Mouse (Mus musculus): Measurements from ENCODE around the gene Arpc5.
"Not testable (repeated sequence)": the region's sequence is repeated elsewhere in the genome, so short reads cannot be mapped to it uniquely, and the experiment has no call there.

The Arpc5 gene

DNA sequence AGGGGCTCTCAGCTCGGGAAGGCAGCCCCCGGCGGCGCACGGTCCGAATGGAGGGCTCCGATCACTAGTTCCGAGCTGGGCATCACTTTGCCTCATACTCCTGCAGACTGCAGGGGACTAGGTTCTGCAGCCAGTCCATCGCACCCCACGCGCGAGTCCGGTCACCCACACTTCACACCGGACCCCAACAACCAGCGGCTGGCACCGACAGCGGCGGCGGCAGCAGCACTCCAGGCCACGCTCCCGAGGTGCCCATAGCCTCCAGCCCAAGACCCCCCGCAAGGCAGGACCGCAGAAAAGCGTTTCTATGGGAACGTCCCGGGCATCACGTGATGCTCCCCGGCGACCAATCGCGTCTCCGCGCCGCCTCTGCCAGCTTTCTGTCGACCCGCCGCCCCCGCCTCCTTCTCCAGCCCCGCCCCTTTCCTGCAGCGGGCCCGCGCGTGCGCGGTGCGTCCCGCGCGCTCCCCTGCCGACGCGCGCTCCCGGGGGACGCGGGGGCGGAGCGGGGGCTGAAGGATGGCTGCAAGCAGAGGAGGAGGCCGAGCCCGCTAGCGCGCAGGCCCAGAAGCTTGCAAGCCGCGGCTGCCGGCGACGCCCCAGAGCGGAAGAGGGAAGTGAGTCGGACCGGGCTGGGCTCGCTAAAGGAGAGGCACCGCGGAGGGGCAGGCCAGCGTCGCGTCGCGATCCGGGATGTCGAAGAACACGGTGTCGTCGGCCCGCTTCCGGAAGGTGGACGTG lies at the start of gene Arpc5, which contains the start of gene Rgl1:
Gene Arpc5 (plus strand): TSS at position 511 of the 741 bp plus-strand sequence.
Gene Rgl1 (minus strand): TSS at position 320 of the 741 bp plus-strand sequence.
- DNase-seq = peak; percentile 96

DNA sequence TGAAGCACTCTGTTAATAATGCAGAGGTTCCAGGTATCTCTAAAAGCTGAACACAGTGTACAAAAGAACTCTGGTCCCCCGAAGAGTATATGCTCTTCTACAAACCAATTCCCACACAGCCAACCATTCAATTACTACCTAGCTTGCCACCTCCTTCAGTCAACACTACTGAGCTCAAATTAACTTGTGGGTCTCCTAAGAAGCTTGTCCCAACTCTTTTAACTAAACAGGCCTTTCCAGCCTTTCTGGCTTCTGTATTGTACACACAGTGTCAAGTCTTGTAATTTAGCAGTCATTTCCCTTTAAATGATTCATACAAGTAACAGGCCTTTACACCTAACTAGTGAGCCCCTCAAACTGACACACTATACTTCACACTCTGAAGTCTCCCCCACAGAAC lies 49.0 kb upstream of the Arpc5 start:
- no peak for DNase-seq

DNA sequence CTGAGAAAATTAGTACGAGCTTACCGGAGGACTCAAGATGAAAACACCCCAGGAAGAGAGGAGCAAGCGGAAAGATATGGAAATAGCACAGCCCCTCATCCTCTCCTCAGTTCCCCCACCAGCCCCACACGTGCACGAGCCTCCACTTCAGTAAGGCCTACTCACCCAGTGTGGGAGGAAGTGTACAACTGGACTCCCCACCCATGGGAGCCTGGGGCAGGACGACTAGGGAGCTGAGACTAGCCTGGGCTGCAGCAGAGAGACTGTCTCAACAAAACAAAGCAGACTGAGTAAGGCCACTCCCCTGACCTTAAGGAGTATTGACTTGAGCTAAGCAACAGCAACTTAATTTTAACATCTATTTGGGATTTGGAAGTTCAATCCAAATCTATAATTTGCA lies 48.1 kb upstream of the Arpc5 start:
- DNase-seq = no peak

DNA sequence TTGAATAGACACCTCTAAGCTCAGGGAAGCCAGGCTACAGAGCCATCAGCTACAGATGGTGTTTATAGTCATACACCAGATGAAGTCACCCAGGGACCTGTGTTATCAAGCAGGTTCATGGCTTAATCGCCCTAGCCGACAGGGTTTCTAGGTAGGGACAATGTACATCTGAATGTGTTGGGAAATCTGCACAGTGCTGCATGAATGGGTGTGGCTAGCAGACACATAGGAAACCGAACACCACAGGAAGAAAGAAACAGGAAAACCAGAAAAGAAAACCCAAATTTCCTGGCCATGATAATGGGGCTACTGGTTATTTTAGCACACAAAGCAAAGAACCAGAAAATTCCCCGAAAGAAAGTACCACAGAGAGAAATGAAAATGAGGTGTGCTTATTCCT lies 45.4 kb upstream of the Arpc5 start:
- no peak for DNase-seq

DNA sequence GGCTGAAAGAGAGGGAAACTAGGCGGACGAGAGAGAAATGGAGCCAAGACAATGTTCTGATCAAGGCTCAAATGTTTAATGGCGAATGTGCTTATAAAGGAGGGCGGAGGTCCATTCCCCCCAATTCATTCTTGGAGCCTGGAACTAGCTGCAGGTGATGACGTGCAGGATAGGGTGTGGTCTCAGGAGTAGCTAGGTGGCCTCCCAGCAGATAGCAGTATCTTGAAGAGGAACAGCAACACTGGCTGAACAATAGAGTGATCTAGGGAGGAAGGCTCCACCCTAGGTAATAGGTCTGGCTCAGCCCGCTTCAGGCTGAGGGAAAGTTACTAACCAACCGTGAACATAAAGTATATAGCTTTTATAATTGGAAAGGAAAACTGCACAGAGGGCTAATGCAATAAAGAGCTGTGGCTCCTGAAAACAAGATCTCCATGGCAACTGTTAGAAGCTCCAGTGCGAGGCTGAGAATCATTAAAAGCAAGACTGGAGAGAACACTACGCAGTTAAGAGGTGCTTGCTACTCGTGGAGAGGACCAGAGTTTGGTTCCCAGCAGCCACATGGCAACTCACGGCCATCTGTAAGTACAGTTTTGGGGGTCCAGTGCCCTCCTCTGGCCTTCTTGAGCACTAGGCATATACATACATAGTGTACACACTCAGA lies 44.7 kb upstream of the Arpc5 start:
- no peak for DNase-seq

DNA sequence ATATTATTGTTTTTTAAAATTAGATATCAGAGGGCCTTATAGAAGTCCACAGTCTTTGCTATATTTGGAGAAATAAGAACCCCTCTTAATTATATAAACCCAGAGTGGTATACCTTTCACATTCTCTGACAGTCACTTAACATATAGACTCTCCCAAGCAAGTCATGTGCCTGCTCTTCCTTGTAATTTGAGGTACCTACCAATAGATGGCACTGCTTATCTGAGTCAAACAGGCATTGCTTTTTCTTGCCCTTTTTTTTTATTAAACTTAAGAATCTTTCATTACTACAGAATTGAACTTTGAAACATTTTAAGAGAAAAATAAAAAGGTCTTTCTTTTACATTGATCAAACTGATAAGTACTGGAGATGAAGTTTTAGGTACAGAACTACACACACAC lies 42.1 kb upstream of the Arpc5 start:
- DNase-seq = no peak

DNA sequence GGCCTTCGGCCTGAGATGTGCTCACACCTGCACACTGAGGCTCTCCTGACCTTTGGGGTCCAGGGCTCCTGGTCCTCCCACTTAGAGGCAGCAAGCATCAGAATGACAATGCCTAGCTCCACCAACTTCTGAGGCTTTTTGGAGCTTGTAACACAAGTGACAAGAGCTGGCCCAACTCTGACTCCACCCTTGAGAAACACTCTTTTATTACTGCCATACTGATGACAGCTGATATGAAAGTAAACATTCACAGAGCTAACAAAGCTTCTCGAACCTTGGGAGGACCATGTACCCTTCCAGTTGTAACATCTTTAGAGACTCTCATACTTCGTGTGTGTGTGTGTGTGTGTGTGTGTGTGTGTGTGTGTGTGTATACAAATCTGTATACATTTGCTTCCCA lies 40.2 kb upstream of the Arpc5 start:
- no peak for DNase-seq

DNA sequence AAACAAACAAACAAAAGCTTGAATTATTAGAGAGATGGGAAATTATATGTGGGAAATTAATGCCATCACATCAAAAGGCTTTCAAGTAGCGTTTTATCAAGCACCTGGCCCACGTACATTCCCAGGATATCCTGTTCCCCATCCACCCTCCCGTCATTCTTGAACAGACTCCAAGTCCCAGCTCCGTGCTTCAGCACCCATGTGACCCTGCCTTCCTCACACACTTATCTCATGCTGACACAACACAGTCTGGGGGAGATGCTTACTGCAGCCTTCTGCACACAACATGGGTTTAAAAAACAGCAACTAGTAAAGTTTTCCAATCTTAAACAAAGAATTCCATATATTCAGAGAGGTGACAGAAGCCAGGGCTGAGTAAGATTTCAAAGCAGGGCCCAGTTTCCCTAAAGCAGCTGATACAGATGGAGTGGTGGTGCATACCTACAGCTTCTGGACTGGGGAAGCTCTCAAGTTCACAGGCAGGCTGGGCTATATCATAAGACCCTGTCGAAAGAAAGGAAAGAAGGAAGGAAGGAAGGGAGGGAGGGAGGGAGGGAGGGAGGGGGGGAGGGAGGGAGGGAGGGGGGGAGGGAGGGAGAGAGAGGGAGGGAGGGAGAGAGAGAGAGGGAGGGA lies 38.6 kb upstream of the Arpc5 start:
- DNase-seq = no peak

DNA sequence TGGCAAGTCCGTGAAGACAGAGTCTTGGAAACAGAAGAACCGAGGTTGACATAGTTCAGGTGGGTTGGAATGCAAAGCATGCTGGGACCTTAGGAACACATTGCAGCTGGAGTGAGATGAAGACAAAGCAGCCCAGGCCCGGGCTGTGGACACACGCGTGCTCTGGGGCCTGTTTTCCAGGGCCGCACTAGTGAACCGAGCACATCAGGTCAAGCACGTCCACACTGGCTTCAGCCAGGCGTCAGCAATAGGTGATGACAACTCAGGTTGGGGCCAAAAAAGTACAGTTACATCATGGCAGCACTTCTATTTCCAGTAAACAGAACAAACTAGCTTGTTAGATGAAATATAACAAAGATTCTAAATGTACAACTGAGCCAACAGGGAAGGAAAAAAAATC lies 27.5 kb upstream of the Arpc5 start:
- no peak for DNase-seq

DNA sequence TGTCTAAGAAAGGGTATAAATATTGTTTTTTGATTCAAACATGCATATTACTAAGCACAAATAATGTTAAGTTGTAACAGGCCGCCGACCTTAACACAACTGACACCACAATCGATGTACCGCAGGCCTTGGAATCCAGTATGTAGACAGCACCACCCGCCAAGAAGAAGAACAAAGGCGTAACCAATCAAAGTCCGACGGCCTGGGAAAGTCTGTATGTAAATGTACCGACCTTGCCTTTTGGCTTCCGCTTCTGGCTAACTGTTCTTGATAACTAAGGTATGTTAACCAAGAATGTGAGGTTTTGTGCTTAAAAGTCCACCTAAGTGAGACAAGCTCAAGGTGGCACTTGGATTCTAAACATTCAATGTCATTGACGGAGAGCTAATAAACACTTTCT lies 27.0 kb upstream of the Arpc5 start:
- DNase-seq = no peak

DNA sequence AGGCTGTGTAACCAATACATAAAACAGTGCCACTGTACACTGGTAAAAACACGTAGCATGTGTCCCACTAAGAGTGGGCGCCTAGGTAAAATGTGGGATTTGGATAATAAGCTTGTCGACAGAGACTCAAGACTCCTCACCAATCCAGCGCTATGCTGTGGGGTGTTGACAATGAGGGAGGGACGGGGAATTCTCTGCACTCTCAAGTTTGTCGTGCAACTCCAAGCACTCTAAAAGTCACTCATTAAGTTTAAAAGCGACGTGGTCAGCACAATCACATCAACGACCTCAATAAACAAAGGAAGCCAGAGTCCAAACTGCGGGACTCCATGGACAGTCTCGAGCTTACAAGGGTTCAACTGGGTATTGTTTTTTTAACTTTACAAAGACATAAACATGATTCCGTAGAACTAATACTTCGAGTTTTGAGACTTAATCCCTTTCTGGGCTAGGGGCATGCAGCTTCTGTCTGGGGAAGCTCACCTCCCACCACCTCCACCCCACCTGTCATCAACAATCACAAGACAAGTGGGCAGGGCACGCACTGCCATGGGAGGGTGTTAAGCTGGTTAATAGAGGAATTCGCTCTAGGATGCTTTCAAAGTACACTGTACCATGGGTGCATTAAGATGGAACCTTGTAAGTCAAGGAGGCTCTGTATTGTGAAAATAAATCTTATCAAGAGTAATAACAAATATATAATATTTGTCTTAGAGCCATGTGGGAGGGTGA lies 23.1 kb upstream of the Arpc5 start:
- DNase-seq = no peak

DNA sequence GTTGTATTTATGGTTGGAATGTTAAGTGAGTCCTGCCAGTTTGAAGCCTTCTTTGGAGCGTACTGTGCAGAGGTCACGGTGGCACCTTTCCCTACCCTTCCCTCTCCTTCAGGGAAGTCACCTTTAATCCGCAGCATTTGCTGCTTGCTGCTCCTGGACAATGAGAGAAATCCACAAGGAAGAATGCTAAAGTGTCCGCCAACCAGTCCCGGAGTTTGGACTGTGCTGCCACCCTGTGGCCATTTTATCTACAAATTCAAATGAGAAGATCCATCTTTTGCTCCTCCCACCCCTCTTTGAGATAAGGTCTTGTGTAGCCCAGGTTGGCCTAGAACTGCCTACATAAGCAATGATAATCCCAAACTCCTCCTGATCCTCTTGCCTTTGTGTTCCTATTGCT lies 19.9 kb upstream of the Arpc5 start:
- peak; percentile 65 for DNase-seq

DNA sequence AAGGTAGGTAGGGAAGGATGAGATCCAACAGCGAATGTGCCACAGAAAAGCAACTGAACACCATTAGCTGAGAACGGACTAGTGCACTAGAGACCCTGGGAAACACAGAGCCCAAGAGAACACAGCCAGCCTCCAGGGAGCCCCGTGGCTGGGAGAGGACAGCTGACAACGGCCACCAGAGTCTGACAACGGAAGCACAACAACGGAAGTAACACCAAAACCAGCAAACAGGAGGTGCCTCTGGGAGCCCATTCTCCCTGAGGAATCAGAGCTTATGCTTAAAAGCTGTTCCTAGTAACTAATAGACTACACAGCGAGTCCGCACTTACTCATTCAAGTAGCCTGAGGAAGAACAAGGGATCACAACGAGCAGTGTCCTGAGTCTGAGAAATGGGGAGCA lies 17.1 kb upstream of the Arpc5 start:
- DNase-seq = no peak

DNA sequence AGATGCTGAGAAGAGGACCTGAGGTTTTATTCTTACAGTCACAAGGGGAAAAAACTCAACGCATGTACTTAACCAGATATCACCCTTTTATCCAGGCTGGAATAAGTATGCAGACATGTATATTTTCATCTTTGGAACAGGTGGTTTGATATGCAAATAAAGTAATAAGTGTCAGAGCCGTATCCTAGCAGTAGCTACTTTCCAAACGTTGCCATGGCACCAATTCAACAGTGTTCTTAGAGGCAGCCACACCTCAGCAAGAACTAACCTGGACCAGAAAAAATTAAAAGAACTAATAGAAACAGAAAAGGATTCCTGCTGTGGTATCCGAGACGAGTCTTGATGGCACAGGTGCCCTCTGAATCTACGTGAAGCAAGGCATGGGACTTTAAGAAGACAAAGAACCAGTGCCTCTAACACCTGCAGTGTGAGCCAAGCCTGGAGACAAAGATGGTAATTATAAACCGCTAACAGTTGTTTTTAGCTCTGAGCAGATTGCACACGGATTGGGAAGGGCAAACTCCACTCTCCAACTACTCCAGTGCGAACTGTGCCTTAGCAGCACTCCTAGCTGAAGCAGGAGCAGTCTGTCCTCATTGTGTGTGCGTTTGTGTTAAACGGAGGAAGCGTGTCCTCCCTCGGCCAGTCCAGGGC lies 15.9 kb upstream of the Arpc5 start, which contains the start of gene Apobec4:
Gene Apobec4 (plus strand): TSS at position 240 of the 654 bp plus-strand sequence.
- DNase-seq = no peak

DNA sequence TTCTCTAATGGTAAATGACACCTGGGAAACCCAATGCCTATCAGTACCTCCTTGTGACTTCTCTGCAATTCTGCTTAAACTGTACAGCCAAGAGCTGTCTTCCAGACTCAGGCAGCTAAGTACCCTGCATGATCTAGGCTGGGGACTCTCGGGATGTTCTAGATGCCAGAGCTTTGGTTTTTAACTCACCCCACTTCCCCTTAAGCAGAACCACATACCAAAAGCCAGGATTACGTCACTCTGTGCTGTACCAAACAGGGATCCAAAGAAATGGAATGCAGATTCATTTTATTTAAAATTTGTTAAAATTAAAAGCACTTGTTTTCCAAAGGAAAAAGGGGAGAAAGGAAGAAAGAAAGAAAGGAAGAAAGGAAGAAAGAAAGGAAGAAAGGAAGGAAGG lies 4.6 kb upstream of the Arpc5 start:
- DNase-seq = no peak

DNA sequence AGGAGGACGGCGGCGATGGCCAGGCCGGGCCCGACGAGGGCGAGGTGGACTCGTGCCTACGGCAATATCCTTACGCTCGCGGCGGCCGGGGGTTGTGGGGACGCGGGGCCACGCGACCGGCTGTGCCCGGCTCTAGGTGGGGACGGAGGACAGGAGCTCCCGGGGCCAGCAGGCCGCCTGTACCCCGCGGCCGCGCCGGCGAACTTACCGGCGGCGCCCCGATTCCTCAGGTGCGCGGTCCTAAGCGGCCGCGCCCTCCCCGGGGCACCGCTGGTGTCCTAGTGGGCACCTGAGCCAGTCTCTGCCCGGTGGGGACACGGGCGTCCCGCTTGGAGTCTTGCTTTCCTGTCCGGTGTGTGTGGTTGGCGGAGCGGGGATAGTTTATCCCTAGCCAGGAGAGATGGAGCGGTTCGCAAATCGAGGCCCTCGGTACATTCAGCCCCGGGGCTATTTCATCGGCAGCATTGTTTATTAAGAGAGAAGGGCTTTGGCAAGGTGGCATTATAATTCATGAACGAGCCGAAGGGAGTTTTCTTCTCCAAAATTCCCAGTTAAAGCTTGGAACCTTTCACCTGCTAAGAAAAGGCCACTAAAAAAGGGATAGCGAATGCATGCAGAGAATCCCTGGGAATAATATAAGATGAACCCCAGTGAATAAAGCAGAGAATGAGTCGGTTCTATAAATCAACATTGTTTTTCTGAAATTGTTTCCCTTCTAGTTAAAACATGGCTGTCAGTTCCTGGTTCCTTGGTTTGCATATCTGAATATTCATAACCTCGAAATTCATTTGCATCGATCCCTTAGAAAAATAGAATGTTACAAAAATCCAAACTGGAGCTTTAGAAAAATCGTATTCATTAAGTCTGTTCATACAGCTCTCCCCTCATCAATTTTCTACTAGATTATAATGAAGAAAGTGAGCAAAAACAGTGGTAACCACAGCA lies 734 bp downstream of the Arpc5 start:
- DNase-seq = peak; percentile 64

DNA sequence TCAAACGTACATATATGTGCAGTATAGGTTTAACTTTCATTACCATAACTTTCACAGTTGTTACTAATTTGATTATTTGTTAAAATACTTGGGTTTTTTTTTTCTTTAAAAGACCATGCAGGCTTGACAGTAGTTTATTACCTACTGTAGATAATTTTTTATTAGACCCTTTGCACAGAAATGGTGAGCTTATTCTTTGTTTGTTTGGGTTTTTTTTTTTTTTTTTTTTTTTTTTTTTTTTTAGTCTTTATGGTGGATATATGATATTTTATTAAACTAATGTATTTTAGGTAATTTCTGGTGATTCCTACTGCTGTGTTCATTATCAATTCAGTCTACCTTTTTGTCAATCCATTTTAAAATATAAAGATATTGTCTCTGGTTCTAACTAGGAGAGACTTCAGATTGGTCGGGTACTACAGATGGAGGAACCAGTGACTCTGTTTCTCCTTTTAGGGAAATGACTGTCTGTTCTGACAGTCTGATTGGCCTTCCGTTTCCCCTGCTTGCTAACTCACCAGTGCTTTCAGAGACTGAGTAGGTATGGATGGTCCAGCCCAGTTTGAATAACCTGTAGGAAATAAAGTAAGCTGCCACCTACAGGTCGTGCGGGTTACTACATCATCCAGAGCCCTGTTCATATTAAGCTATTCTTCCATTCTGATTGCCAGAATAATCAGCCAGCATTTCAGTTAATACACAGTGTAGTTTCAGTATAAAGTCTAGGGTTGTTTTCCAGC lies 1.6 kb downstream of the Arpc5 start:
- DNase-seq = peak; percentile 89

DNA sequence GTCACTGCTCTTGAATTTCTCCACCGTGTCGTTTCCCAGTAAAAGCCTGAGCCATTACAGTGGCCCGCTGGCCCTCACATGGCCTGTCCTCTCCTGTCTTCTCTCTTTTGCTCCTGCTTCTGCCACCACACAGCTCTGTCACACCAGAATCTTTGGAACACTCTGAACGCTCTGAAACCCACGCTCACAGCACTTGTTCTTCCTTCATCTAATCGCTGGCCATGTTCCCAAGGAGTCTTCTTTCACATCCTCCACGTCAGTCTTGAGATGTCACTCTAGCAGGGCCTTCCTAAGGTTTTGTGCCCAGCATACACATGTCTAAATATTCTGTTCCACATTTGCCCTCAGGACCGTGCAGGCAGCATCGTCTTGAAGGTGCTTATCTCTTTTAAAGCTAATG lies 4.7 kb downstream of the Arpc5 start:
- no peak for DNase-seq

DNA sequence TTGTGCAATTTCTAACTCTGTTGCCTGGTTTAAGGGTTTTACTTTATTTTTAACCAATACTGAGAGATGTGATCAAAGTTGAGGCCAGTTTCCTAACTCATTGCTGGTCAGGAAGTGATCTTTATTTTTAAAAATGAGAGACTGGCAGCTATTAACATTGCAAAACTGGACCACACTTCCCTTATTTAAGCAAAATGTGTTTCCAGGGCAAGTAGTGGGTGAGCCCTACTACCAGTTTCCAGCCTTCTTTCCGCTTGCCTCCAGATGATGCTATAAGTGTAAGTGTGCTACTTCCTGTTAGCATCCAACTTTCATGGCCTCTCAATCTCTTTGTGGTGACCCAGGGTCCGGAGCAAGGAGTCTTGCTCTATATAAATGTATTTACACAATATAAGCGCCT lies 8.3 kb downstream of the Arpc5 start:
- not testable (repeated sequence) for DNase-seq

DNA sequence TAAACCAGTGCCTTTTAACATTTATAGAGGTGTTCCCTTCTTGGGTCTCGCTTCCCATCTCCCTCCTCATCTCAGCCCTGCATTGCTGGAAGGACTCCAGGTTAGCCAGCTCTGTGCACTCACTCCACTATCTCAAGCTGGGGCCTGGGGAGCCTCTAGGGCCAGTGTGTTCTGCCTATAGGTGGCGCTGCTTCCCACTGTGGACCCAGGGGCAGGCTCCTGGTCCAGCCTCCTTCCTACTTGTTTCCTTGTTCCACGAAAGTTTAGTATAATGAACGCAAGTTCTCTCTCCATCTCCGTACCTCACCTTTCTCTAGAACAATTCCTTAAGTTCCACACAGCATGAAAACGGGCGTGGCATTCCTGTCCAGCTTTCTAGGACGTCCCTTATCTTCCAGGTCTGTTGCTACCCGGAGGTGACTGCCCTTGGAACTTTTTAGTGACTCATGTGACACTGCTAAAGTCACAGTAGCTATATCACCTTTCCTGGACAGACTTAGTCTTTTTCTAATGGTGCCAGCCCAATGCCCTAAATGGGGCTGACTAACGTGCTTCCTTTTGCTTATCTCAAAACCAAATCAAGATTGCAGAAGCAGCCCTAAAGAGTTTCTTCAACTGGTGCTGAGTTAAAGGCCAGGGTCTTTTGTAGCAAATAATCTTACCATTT lies 12.9 kb downstream of the Arpc5 start:
- DNase-seq = peak; percentile 78

Data from liver (tissue).